Mouse (Mus musculus) 3T3-L1 (cell line): ENCODE results near the gene Uqcc1.
"Not testable (repeated sequence)": the region's sequence is repeated elsewhere in the genome, so short reads cannot be mapped to it uniquely, and the experiment has no call there.

Experiments used
- DNase-seq: peaks from one replicate; pipeline ENCODE4 v3.0.0-alpha.2; 2015; ENCODE audit warnings: low read depth, low spot score

The Uqcc1 gene

GRCm38 (mm10) chr2:155939897-155940529 is 9.9 kb upstream of the Uqcc1 start:
- DNase-seq = peak; percentile 48

DNA sequence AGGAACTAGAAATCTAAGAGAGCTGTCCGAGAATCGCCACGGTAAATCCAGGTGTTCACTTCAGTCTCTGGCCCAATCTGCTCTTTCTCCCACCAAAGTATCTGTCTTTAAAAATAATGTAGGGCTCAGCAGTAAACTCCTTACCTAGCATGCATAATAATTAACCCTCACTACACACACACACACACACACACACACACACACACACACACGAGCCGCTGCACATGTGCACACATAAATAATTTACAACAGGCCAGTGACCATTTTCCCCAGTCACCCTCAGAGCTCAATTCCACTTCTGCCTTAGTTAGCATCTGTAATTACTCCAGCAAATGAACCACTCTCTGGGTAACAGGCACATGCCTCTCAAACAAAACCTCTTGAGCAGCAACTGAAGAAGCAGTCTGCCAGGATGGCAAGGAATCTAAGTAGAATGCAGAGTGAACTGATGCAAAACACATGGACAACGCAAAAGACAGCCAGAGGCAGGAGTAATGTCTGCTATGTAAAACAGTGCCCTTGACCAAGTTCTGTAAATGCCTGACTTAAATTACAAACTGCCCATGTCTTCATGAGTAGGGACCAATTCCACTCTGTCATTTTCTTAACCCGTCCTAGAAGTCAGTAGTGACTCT is 1.3 kb downstream of the Uqcc1 start:
- DNase-seq = peak; percentile 46

DNA sequence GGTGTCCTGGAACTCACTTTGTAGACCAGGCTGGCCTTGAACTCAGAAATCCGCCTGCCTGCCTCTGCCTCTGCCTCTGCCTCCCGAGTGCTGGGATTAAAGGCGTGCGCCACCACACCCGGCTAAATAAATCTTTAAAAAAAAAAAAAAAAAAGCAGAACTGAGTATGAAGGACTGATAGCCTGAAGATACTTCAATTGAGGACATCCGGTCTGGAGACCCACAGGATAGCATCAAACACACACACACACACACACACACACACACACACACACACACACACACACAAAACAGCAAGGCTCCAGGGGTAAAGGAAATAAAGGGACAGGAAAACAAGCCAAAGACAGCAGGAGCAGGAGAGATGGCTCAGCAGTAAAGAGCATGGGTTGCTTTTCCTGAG is 4.9 kb downstream of the Uqcc1 start:
- DNase-seq = not testable (repeated sequence)

DNA sequence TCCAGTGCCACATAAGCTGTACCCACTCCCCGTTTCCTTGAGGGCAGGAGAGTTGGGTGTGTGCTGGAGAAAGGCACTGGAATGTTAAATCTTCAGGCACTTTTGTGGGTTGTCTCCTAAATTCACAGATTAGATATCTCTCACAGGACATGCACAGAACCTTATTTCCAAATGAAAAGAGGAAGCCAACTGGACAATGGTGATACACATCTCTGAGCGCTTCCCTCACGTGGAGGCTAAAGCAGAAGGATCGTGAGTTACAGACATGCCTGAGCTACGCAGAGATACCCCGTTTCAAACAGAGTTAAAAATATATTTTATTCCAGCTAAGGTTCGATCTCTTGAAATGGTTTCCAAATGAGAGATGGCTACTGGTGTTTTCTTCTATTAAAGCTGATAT is 7.0 kb downstream of the Uqcc1 start:
- no peak for DNase-seq

DNA sequence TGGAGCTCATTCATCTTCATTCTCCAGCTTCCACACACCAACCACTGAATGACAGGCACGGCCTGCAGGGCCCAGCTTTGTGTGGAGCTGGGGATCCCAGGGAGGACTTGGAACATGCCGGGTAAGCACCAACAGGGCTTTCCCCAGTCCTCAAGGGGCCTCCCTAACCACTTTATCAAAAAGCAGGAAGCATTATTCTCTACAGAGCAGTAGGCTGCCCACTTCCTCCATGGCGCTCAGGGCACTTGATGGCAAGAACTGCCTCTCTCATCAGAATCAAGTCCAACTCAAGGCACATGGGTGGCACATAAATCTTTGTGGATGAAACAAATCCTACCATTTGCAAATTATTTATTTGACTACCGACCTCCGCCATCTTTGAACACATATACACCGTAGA is 15.4 kb downstream of the Uqcc1 start:
- no peak for DNase-seq

DNA sequence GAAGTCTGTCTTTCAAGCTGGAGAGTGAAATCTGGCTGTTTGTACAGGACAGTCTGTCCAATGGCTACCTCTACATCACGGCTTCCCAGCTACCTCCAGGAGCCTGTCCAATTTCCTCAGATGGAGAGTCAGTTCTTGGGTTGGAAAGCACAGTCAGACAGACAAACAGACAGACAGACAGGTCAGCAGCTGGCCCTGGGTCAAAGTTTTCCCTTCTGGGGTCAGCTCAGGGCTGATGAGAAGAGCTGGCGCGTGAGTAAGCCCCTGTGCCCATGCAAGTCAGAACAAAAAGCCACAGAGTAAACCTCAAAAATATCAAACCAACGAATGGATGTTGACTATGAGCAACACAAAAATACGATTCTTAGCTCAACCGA is 26.5 kb downstream of the Uqcc1 start:
- DNase-seq = no peak

DNA sequence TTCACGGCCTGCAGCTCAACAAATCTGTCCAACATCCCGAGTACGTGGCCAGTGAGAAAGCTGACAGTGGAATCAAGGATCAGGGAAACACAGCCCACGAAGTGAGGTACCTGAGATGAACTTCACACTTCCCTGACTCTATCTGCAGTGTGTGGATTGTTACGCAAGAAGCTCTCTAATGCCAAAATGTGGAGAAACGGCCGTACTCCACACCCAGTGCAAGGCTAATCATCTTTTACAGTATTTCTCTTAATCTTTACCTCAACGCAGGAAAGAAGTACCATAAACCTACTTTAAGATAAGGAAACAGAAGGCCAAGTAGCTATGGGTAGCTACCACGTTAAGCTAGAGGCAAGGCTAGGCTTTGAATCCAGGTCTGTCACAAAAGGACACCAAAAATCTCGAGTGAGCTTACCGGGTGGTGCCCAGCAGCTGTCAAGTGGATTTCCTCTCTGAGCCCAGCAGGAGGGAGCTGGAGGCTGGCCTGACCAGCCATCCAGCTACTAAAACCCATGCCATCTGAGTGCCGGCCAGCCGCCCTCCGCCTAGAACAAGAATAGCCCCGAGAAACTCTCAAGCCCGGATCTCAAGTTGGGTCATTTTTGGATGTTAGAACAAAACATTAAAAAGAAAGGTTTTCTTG is 27.0 kb downstream of the Uqcc1 start:
- no peak for DNase-seq

DNA sequence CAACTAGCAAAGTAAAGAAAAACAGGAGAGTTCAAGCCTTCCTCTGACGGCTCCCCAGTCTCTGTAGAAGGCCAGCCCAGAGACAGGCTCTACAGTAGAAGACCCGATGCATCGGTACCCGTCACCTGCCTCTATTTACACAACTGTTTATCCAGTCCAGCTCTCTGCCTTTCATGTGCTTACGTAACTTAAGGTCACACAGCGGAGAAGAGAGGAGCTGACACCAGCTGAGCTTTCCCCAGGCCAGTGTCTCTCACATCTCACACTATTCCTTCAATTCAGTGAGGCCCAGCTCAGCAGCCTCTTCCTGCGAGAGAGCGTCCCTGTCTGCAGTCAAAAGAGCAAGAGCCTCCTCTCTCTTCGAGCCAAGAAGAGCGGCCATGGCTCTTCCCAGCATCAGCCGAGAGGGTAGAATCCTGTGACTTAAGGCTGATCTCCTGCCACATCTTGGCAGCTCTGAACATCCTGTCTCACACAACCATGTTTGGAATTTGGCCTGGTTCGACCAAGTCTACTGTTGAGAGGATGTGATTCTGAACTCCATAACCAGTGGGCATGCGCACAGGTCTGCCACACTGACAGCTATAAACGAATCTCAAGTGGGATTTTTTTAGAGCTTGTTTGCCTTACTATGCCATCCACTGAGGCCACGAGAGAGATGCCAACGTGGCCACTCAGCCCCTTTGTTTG is 34.9 kb downstream of the Uqcc1 start:
- DNase-seq = peak; percentile 60

GRCm38 (mm10) chr2:155894307-155895045 is 35.6 kb downstream of the Uqcc1 start:
- no peak for DNase-seq

- peak; percentile 53 for DNase-seq
These were observed 43.3 kb downstream of the Uqcc1 start for GRCm38 (mm10) chr2:155886776-155887175.

GRCm38 (mm10) chr2:155885271-155885697 is 44.8 kb downstream of the Uqcc1 start:
- DNase-seq = no peak

DNA sequence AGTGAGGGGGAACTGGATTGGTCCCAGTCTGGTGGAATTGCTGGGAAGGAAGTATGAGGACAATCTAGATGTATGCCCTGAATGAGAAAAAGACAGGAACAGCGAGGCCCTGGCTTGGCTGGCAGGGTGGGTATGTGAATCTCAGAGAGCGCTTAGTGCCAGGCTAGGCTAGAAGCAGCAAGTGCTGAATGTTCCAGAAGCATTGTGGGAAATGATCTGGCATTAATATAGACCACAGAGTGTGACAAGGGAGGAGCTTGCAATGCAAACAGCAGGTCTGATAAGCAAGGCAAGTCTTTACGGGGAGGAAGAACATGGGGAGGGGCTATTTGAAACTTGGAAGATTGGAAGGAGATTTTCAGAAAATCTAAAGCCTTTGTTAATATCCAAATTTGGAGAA is 48.0 kb downstream of the Uqcc1 start:
- DNase-seq = no peak

- DNase-seq = peak; percentile 99
These were observed 50.9 kb downstream of the Uqcc1 start for GRCm38 (mm10) chr2:155878964-155879876.

DNA sequence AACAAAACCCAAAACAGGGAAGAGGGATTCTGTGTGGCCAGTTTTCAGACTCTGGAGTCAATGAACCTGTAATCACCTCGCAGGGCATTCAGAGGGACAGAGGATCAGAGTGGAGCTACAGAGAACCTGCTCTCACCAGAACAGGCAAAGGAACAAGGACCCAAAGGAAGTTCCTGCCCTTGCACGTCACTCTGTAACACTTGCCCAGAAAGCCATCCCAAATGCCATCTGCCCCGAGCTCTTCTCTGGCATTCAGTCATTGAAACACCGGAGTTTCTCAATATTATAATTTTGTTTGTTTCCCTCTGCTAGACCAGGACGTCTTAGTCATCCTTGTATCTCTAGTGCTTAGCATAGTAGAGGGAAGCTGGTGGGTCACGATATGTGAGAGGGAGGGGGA is 56.5 kb downstream of the Uqcc1 start:
- no peak for DNase-seq

- no peak for DNase-seq
These were observed 57.1 kb downstream of the Uqcc1 start for GRCm38 (mm10) chr2:155872930-155873507.

DNA sequence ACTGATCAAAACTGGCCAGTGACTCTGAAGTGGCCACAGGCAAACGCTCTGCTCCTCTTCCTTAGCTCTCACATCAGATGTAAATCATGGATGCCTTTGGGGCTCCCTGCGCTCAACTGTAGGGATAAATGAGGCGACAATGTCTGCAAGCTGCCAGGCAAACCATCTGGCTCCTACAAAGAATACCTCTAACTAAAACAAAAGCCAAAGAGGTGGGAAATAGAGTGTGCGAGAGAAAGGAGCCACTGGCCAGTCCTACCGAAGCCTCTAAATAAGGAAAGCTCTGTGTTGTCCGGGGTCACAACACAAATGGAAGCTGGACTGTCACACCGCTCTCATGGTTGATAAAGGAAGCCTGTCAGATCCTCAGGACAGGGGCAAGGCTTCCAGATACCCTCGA is 57.6 kb downstream of the Uqcc1 start:
- no peak for DNase-seq

- DNase-seq = no peak
These were observed 60.3 kb downstream of the Uqcc1 start for GRCm38 (mm10) chr2:155869772-155870171.

DNA sequence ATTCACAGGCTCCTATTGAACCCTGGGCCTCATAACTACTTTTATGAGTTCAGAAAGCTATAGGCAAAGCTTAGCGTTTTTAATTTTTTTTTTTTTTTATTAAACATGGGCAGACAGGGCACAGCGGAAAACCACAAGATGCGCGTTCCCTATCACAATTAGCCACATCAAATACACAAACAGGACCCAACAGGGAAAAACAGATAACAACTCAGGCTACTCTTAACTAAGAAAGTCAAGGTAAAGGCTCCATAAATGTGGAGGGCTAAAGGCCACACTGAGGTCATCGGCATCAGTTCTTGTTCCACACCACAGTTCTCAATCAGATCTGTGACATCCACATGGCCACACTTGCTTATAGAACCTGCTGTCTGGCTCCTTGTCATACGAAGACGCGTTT is 61.8 kb downstream of the Uqcc1 start:
- no peak for DNase-seq

DNA sequence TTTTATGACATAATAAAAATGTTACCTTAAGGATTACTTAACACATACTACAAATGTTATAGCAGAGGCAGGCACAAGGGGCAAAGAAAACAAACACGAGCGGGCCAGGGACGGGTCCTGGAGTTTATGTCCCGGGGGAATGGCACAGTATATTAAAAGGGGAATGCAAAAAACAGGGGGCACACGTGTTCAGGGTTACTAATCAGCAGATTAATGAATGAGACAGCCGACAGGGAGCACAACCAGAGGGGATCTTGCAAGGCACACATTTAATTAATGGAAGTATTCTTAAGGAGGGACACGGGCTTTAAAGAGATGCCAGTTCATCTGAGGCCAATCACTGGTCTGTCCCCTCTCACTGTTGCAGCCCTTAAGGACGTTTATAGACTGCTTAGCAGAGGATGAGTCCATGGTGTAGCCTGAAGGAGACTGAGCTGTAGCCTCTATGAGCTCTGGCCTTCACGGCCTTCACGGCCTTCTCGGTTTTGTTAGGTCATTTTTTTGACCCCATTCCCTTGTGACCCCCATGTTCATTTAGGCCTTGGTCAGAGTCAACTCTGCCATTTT is 66.7 kb downstream of the Uqcc1 start:
- DNase-seq = no peak
